In genomic region chr19:27492468-27492867, GRCm38 (mm10) we compare ENCODE assay signal across 12 mouse cellular contexts.
DNase-seq lines count a peak whose midpoint lies in the region; ATAC-seq and TF ChIP-seq lines count a peak whose summit lies in the region.
"Had no signal": no experiment of that assay in that cellular context is flagged by ENCODE, and none has a peak within 500 bp of the region (broad histone marks: within the 10 kb centered on the region; RNA-seq: fewer than 3 reads in every experiment).

No protein-coding gene starts in this region.

- H3K9me3 ChIP-seq in embryonic facial prominence, embryonic 14.5 days (ENCODE audit: control insufficient read depth, low read length): no peaks in the 10 kb centered on the region
- H3K9me3 ChIP-seq in embryonic facial prominence, embryonic 10.5 days: no peaks in the 10 kb centered on the region
- H3K9me3 ChIP-seq in lung, postnatal 0 days (ENCODE audit: low read length): no peaks in the 10 kb centered on the region
- H3K9me3 ChIP-seq: embryonic facial prominence, embryonic 13.5 days had no signal

- intact Hi-C loops in heart, postnatal 14 days (cut with DNase I): no loop called here

- no peak overlapping the region for H3K4me2 ChIP-seq in embryonic facial prominence, embryonic 14.5 days (ENCODE audit: low read depth, low read length)
- no peak overlapping the region for H3K4me2 ChIP-seq in lung, postnatal 0 days (replicated peaks; ENCODE audit: low read depth, low read length)
- H3K4me2 ChIP-seq: embryonic facial prominence, embryonic 13.5 days; hindbrain, embryonic 14.5 days had no signal

- no peak for TF ChIP-seq POLR2A in lung, adult 2 months (IDR thresholded peaks at IDR 0.05; ENCODE audit: borderline replicate concordance, extremely low read depth, low read depth, low read length)

- 77% methylated on average over 8 of the region's 8 CpGs for WGBS in embryonic facial prominence, embryonic 14.5 days
- 94% methylated on average over 8 of the region's 8 CpGs for WGBS in embryonic facial prominence, embryonic 10.5 days
- WGBS in lung, adult 2 months: 76% methylated on average over 8 of the region's 8 CpGs
- WGBS in lung, postnatal 0 days: 75% methylated on average over 8 of the region's 8 CpGs

- no peak for ATAC-seq in embryonic facial prominence, embryonic 14.5 days (ENCODE audit: low read depth)
- no peak for ATAC-seq in lung, postnatal 0 days

- TF ChIP-seq CTCF in lung, adult 2 months (IDR thresholded peaks at IDR 0.05; ENCODE audit: insufficient read depth, low read length): no peak
- no peak for TF ChIP-seq CTCF in lung, postnatal 0 days (IDR thresholded peaks at IDR 0.05)

- no peak for TF ChIP-seq EP300 in lung, postnatal 0 days (IDR thresholded peaks at IDR 0.05)

- no peaks in the 10 kb centered on the region for H3K27me3 ChIP-seq in embryonic facial prominence, embryonic 14.5 days (replicated peaks; ENCODE audit: control insufficient read depth, insufficient read depth, low read length)
- no peaks in the 10 kb centered on the region for H3K27me3 ChIP-seq in embryonic facial prominence, embryonic 10.5 days (replicated peaks; ENCODE audit: low read depth, poor library complexity, severe bottlenecking)
- H3K27me3 ChIP-seq in lung, postnatal 0 days (replicated peaks; ENCODE audit: insufficient read depth, low read length): no peaks in the 10 kb centered on the region
- H3K27me3 ChIP-seq: embryonic facial prominence, embryonic 13.5 days had no signal

- no peak overlapping the region for H3K9ac ChIP-seq in embryonic facial prominence, embryonic 14.5 days (ENCODE audit: low read depth, low read length)
- H3K9ac ChIP-seq in lung, postnatal 0 days (replicated peaks; ENCODE audit: low read depth): no peak overlapping the region
- H3K9ac ChIP-seq: embryonic facial prominence, embryonic 13.5 days; hindbrain, embryonic 14.5 days; liver, embryonic 14.5 days had no signal

- H3K4me3 ChIP-seq in embryonic facial prominence, embryonic 14.5 days (ENCODE audit: low read depth, low read length): no peak overlapping the region
- no peak overlapping the region for H3K4me3 ChIP-seq in embryonic facial prominence, embryonic 10.5 days
- no peak overlapping the region for H3K4me3 ChIP-seq in lung, adult 2 months (replicated peaks; ENCODE audit: extremely low read depth, low read depth, low read length)
- no peak overlapping the region for H3K4me3 ChIP-seq in lung, postnatal 0 days (ENCODE audit: low read depth, low read length)
- H3K4me3 ChIP-seq: embryonic facial prominence, embryonic 13.5 days had no signal

- no peak overlapping the region for H3K27ac ChIP-seq in embryonic facial prominence, embryonic 14.5 days (replicated peaks; ENCODE audit: low read depth, low read length)
- H3K27ac ChIP-seq in embryonic facial prominence, embryonic 10.5 days (replicated peaks): no peak overlapping the region
- no peak overlapping the region for H3K27ac ChIP-seq in lung, postnatal 0 days (ENCODE audit: low read length)
- H3K27ac ChIP-seq: embryonic facial prominence, embryonic 13.5 days; hindbrain, embryonic 14.5 days; liver, embryonic 14.5 days had no signal

- no peaks in the 10 kb centered on the region for H3K4me1 ChIP-seq in embryonic facial prominence, embryonic 14.5 days (ENCODE audit: control insufficient read depth, insufficient read depth, low read length)
- no peaks in the 10 kb centered on the region for H3K4me1 ChIP-seq in embryonic facial prominence, embryonic 10.5 days
- H3K4me1 ChIP-seq in lung, adult 2 months (ENCODE audit: control insufficient read depth, insufficient read depth, low read length): no peaks in the 10 kb centered on the region
- H3K4me1 ChIP-seq in lung, postnatal 0 days (ENCODE audit: insufficient read depth, low read depth, low read length): no peaks in the 10 kb centered on the region
- H3K4me1 ChIP-seq: embryonic facial prominence, embryonic 13.5 days had no signal

- H3K36me3 ChIP-seq in embryonic facial prominence, embryonic 14.5 days (ENCODE audit: control insufficient read depth, insufficient read depth, low read length): no peaks in the 10 kb centered on the region
- no peaks in the 10 kb centered on the region for H3K36me3 ChIP-seq in embryonic facial prominence, embryonic 10.5 days (replicated peaks)
- no peaks in the 10 kb centered on the region for H3K36me3 ChIP-seq in lung, postnatal 0 days (ENCODE audit: insufficient read depth, low read length)
- H3K36me3 ChIP-seq: embryonic facial prominence, embryonic 13.5 days had no signal

- peak; percentile 26 for DNase-seq in embryonic facial prominence, embryonic 14.5 days (ENCODE audit: low spot score)
- no peak for DNase-seq in embryonic facial prominence, embryonic 10.5 days (ENCODE audit: low spot score)
- DNase-seq in lung, adult 18-20 months: peak; percentile 9 to 23
- no peak for DNase-seq in lung, adult 2 months
- peak; percentile 12 to 28 for DNase-seq in heart, postnatal 14 days
- peak; percentile 42 for DNase-seq in lung, postnatal 0 days (ENCODE audit: low spot score)
- no peak for DNase-seq in B cell, adult 2 months
- no peak for DNase-seq in spleen, postnatal 14 days (ENCODE audit: low spot score in 2 of 2)
- DNase-seq: thymus, postnatal 4 days had no signal

Comparison
In these comparisons a context has a peak if more than half of its experiments do, and no peak if none do; other contexts are left out.
1. DNase-seq: peak in embryonic facial prominence, embryonic 14.5 days (single experiment), lung, adult 18-20 months (2 of 2), heart, postnatal 14 days (2 of 2) and lung, postnatal 0 days (single experiment); none in embryonic facial prominence, embryonic 10.5 days (single experiment), lung, adult 2 months (single experiment), B cell, adult 2 months (0 of 2) and spleen, postnatal 14 days (0 of 2).